Mouse (Mus musculus) midbrain, embryonic 15.5 days (tissue): Measurements from ENCODE around the gene Fga. TPM values are rescaled to one million over a fixed set of nuclear protein-coding genes. Genes with fewer than 3 reads are reported as not detected.

Experiments used
- ATAC-seq: fragments of 200-750 bp; cut with Nextera tagmentation; replicated peaks from 2 replicates; pipeline ENCODE4 v1.8.0; 2017; ENCODE audit warnings: moderate TSS enrichment
- H3K27ac ChIP-seq: fragments of 300-500 bp; sonication (generic); 2 replicates; pipeline ENCODE4 v1.5.1; 2015; ENCODE audit warnings: mild to moderate bottlenecking, inconsistent platforms
- H3K27me3 ChIP-seq: fragments of 300-500 bp; sonication (generic); replicated peaks from 2 replicates; pipeline ENCODE4 v1.6.1; 2015; ENCODE audit warnings: inconsistent platforms
- H3K36me3 ChIP-seq: fragments of 300-500 bp; sonication (generic); replicated peaks from 2 replicates; pipeline ENCODE4 v1.6.1; 2015; ENCODE audit warnings: inconsistent platforms
- H3K4me1 ChIP-seq: fragments of 300-500 bp; sonication (generic); 2 replicates; pipeline ENCODE4 v1.6.1; 2015; ENCODE audit warnings: inconsistent platforms
- H3K4me2 ChIP-seq: fragments of 300-500 bp; sonication (generic); 2 replicates; pipeline ENCODE4 v1.6.1; 2015; ENCODE audit warnings: inconsistent platforms, mild to moderate bottlenecking, moderate library complexity
- H3K4me3 ChIP-seq: fragments of 300-500 bp; sonication (generic); 2 replicates; pipeline ENCODE4 v1.5.1; 2015; ENCODE audit warnings: mild to moderate bottlenecking, inconsistent platforms
- H3K9ac ChIP-seq: fragments of 300-500 bp; sonication (generic); 2 replicates; pipeline ENCODE4 v1.6.1; 2015; ENCODE audit warnings: mild to moderate bottlenecking, inconsistent platforms
- H3K9me3 ChIP-seq: fragments of 300-500 bp; sonication (generic); 2 replicates; pipeline ENCODE4 v1.6.1; 2016; ENCODE audit warnings: inconsistent platforms
- WGBS: fragments of 180-500 bp; shearing (Covaris S2); methylation state at CpG from one replicate; pipeline ENCODE4 v1.1.7; 2015; ENCODE audit warnings: mixed read lengths; 5-methylcytosine and 5-hydroxymethylcytosine counted together
- polyA plus RNA-seq: library from polyadenylated mRNA; unstranded; fragments of >200 nt; fragmentation: Nextera tagmentation; extraction: Ambion mirVana; gene quantifications from 2 replicates; pipeline ENCODE4 v1.2.1, GENCODE M21; 2015

Fga gene
- polyA plus RNA-seq = 1.3 TPM in 1 of 2 replicates, not detected in the other

- H3K4me1 ChIP-seq = no peaks in the 10 kb centered on the region
- H3K9me3 ChIP-seq = no peaks in the 10 kb centered on the region
- H3K4me2 ChIP-seq = no peak within 1 kb of the TSS
- H3K4me3 ChIP-seq = no peak within 1 kb of the TSS
- H3K36me3 ChIP-seq = no peaks in the 10 kb centered on the region
- WGBS = 82% methylated on average over 9 of the region's 9 CpGs
- no peak for ATAC-seq
- H3K27ac ChIP-seq = no peak within 1 kb of the TSS
- no peak within 1 kb of the TSS for H3K9ac ChIP-seq
- no peaks in the 10 kb centered on the region for H3K27me3 ChIP-seq
These were observed at the start of gene Fga for GRCm38 (mm10) chr3:83025475-83026301. Gene Fga (plus strand): TSS chr3:83026076.

DNA sequence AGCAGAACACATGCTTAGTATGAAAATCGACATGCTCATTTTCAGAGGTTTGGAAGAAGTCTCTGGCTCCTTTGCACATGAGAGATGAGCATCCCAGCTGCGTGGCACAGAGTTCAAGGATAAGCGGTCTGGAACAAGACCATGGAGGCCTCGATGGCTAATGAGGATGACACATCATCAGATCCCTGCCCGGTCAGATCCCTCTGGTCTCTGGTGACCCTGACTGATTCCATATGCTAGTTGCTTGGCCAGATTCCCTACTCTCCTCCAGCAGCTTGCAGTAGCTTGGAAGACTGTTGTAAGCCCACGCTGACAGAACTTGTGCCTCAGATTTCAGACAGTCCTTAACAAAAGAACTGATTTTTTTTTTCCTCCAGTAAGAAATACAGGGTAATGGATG lies 45.1 kb upstream of the Fga start:
- ATAC-seq = no peak
- H3K4me2 ChIP-seq = no peak overlapping the region
- WGBS = 75% methylated on average over 6 of the region's 6 CpGs

GRCm38 (mm10) chr3:82981861-82982260 lies 44.0 kb upstream of the Fga start:
- H3K4me3 ChIP-seq = no peak overlapping the region
- no peaks in the 10 kb centered on the region for H3K36me3 ChIP-seq
- H3K9ac ChIP-seq = no peak overlapping the region
- no peaks in the 10 kb centered on the region for H3K4me1 ChIP-seq
- no peak overlapping the region for H3K4me2 ChIP-seq
- no peaks in the 10 kb centered on the region for H3K27me3 ChIP-seq
- no peaks in the 10 kb centered on the region for H3K9me3 ChIP-seq
- H3K27ac ChIP-seq = no peak overlapping the region
- no peak for ATAC-seq
- 70% methylated on average over 8 of the region's 8 CpGs for WGBS

More for the DNA sequence above, 45.1 kb upstream of the Fga start:
- H3K9ac ChIP-seq = no peak overlapping the region
- no peak overlapping the region for H3K27ac ChIP-seq
- no peak overlapping the region for H3K4me3 ChIP-seq
- no peaks in the 10 kb centered on the region for H3K4me1 ChIP-seq
- H3K27me3 ChIP-seq = no peaks in the 10 kb centered on the region
- no peaks in the 10 kb centered on the region for H3K36me3 ChIP-seq
- no peaks in the 10 kb centered on the region for H3K9me3 ChIP-seq

- ATAC-seq = no peak
- WGBS = 70% methylated on average over 2 of the region's 2 CpGs
- H3K27me3 ChIP-seq = no peaks in the 10 kb centered on the region
- no peak overlapping the region for H3K4me3 ChIP-seq
- no peaks in the 10 kb centered on the region for H3K4me1 ChIP-seq
- no peak overlapping the region for H3K27ac ChIP-seq
- H3K4me2 ChIP-seq = no peak overlapping the region
- H3K9me3 ChIP-seq = no peaks in the 10 kb centered on the region
- H3K36me3 ChIP-seq = no peaks in the 10 kb centered on the region
- no peak overlapping the region for H3K9ac ChIP-seq
These were observed 41.0 kb upstream of the Fga start for GRCm38 (mm10) chr3:82984840-82985239.

GRCm38 (mm10) chr3:82991963-82992362 lies 33.9 kb upstream of the Fga start:
- Histone ChIP-seq H3K27ac (no peak overlapping the region), H3K27me3 (peaks cover 13% of the 10 kb centered on the region), H3K36me3 (no peaks in the 10 kb centered on the region), H3K9me3 (no peaks in the 10 kb centered on the region), H3K4me1 (peaks cover 7% of the 10 kb centered on the region), H3K4me2 (no peak overlapping the region), H3K4me3 (no peak overlapping the region), H3K9ac (no peak overlapping the region)
- ATAC-seq = no peak
- 81% methylated on average over 12 of the region's 12 CpGs for WGBS

DNA sequence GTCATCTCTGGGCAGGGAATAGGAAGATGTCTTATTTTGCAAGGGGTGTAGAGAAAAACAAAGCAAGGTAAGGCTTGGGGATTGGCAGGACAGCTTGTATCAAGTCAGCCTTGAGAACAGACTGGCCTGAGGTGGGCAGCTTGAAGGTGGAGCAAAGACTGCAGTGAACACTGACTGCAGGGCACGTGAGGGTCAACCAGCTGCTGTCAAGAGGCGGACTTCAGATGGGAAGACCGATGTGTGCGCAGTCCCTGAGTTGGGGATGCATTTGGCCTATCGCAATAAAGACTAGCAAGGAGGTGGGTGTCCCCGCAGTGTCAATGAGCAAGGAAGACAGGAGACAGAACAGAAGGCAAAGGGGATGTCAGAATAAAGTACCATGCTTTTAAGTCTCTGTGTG lies 32.9 kb upstream of the Fga start:
- 95% methylated on average over 6 of the region's 6 CpGs for WGBS
- Histone ChIP-seq H3K36me3 (no peaks in the 10 kb centered on the region), H3K4me3 (no peak overlapping the region), H3K4me2 (no peak overlapping the region), H3K9me3 (no peaks in the 10 kb centered on the region), H3K27me3 (peaks cover 13% of the 10 kb centered on the region), H3K9ac (no peak overlapping the region), H3K27ac (no peak overlapping the region), H3K4me1 (peaks cover 7% of the 10 kb centered on the region)
- ATAC-seq = no peak

DNA sequence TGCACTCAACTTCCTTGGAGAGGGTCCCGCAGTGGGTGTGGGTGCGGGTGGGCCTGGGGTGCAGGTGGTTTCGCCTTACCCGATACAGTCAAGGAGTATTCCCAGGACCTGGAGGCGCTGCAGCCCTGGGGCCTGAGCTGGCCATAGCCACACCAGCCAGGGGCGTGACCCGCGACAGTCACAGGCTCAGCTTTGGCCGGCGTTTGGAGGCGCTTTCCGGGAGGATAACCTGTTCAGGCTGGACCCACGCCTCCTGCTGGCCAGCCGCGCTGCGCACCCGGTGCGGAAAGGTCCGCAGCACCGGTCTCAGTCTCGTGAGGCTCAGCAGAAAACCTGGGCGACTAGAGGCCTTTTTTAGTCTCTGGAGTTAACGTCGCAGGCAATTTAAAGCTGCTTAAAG lies 30.5 kb upstream of the Fga start:
- H3K4me1 ChIP-seq = peaks cover 12% of the 10 kb centered on the region
- peaks cover 13% of the 10 kb centered on the region for H3K27me3 ChIP-seq
- no peaks in the 10 kb centered on the region for H3K9me3 ChIP-seq
- H3K36me3 ChIP-seq = no peaks in the 10 kb centered on the region
- no peak overlapping the region for H3K27ac ChIP-seq
- H3K4me2 ChIP-seq = peak overlapping the region; percentile 60
- ATAC-seq = peak; percentile 55
- WGBS = 2% methylated on average over 24 of the region's 24 CpGs
- peak overlapping the region; percentile 17; the same call in 1 of the 2 replicates for H3K9ac ChIP-seq
- peak overlapping the region; percentile 30 for H3K4me3 ChIP-seq

DNA sequence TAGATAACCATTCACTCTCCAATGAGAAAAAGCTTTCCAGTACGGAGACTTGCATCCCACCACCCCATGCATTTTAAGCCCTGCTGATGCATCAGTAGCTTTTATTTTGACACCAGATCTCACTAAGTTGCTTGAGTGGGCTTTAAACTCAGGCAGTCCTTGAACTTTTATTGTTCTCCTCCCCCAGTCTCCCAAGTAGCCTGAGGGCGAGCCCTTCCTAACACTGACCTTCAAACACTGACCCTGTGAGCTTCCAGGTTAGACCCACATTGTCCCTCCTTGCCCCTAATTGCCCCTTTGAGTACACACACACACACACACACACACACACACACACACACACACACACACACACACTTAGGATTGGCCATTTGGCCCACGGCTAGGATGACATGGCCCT lies 29.2 kb upstream of the Fga start:
- Histone ChIP-seq H3K4me2 (no peak overlapping the region), H3K27ac (no peak overlapping the region), H3K9me3 (no peaks in the 10 kb centered on the region), H3K27me3 (peaks cover 13% of the 10 kb centered on the region), H3K9ac (no peak overlapping the region), H3K4me3 (no peak overlapping the region), H3K36me3 (no peaks in the 10 kb centered on the region), H3K4me1 (peaks cover 12% of the 10 kb centered on the region)
- 90% methylated on average over 3 of the region's 3 CpGs for WGBS
- no peak for ATAC-seq

DNA sequence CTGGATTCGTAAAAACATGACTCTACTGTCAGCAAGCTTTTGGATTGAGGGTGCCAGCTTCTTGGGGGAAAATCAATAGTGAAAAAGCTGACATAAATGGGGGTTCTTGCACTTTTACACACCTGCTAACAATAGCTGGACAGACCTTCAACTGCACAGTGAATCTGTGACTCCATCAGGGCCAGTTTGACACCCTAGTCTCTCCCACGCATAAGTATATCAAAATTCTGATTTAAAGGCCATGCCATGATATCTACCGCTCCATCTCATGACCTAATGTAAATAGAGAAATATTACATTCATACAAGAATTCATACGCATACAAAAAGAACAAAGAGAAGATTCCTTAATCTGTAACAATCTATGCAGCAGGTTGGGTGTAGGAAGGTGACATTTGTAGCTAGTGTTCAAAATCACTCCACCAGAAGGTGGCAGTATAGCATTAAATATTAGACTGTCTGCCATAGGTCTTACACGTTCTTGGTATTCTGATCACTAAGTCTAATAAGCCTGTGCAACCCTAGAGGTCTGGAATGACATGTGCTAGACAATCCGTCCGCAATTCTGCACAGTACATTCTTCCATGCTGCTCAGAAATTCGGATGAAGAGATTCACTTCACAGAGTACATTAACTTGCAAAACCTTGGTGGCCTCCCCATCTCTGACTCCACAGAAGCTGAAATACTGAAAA lies 27.0 kb upstream of the Fga start:
- no peaks in the 10 kb centered on the region for H3K9me3 ChIP-seq
- WGBS = 30% methylated on average over 8 of the region's 8 CpGs
- no peak overlapping the region for H3K4me3 ChIP-seq
- H3K9ac ChIP-seq = no peak overlapping the region
- peaks cover 13% of the 10 kb centered on the region for H3K27me3 ChIP-seq
- H3K27ac ChIP-seq = no peak overlapping the region
- ATAC-seq = peak; percentile 95
- H3K4me2 ChIP-seq = no peak overlapping the region
- H3K36me3 ChIP-seq = no peaks in the 10 kb centered on the region
- H3K4me1 ChIP-seq = peaks cover 12% of the 10 kb centered on the region

GRCm38 (mm10) chr3:82999995-83000394 lies 25.9 kb upstream of the Fga start:
- 92% methylated on average over 9 of the region's 9 CpGs for WGBS
- H3K4me2 ChIP-seq = no peak overlapping the region

DNA sequence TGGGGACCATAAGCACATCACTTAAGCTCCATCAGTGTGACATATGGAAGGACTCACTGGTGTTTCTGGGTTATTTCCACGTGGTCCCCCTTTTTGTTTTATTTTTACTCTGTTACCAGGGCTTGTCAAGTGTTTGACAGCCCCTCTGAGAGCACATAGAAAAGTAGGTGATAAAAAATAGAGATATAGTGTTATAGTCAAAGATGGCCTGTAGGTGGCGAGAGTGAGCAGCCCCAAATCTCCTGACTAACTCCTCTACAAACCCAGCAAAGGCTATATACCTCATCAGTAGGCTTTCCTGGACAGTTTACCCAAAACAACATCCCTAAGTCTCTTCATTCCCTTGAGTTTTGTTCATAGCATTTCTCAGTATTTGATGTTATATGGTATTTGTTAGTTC lies 23.7 kb upstream of the Fga start:
- WGBS = 3% methylated on average over 2 of the region's 2 CpGs
- Histone ChIP-seq H3K27me3 (no peaks in the 10 kb centered on the region), H3K27ac (no peak overlapping the region), H3K9me3 (no peaks in the 10 kb centered on the region), H3K36me3 (no peaks in the 10 kb centered on the region), H3K4me3 (no peak overlapping the region), H3K4me2 (no peak overlapping the region), H3K4me1 (0 out of 2 replicates have a peak, but pooled peaks cover 5% of the 10 kb centered on the region), H3K9ac (no peak overlapping the region)
- no peak for ATAC-seq

More at GRCm38 (mm10) chr3:82999995-83000394, 25.9 kb upstream of the Fga start:
- no peak overlapping the region for H3K4me3 ChIP-seq
- H3K36me3 ChIP-seq = no peaks in the 10 kb centered on the region
- peaks cover 11% of the 10 kb centered on the region for H3K27me3 ChIP-seq
- no peak for ATAC-seq
- peaks cover 12% of the 10 kb centered on the region for H3K4me1 ChIP-seq
- no peak overlapping the region for H3K9ac ChIP-seq
- no peaks in the 10 kb centered on the region for H3K9me3 ChIP-seq
- H3K27ac ChIP-seq = no peak overlapping the region

- ATAC-seq = no peak
- Histone ChIP-seq H3K4me1 (0 out of 2 replicates have a peak, but pooled peaks cover 5% of the 10 kb centered on the region), H3K36me3 (no peaks in the 10 kb centered on the region), H3K9ac (no peak overlapping the region), H3K4me3 (no peak overlapping the region), H3K4me2 (no peak overlapping the region), H3K9me3 (no peaks in the 10 kb centered on the region), H3K27ac (no peak overlapping the region), H3K27me3 (no peaks in the 10 kb centered on the region)
- 96% methylated on average over 8 of the region's 8 CpGs for WGBS
These were observed 22.8 kb upstream of the Fga start for GRCm38 (mm10) chr3:83003068-83003467.
